ENCODE assay signal across 8 mouse cellular contexts in genomic region chr6:6863160-6863870, GRCm38 (mm10). TPM values are rescaled to one million over a fixed set of nuclear protein-coding genes. Genes with fewer than 3 reads are reported as not detected.
DNase-seq lines count a peak whose midpoint lies in the region; ATAC-seq and TF ChIP-seq lines count a peak whose summit lies in the region.

Dlx6 (plus strand) TSS chr6:6863334.

- no peaks in the 10 kb centered on the region for H3K9me3 ChIP-seq in lung, postnatal 0 days (ENCODE audit: low read length)
- no peaks in the 10 kb centered on the region for H3K9me3 ChIP-seq in embryonic facial prominence, embryonic 11.5 days (replicated peaks; ENCODE audit: control insufficient read depth, low read length)
- H3K9me3 ChIP-seq in hindbrain, embryonic 11.5 days (ENCODE audit: control insufficient read depth, low read length), result no peaks in the 10 kb centered on the region
- H3K9me3 ChIP-seq in liver, embryonic 16.5 days (replicated peaks; ENCODE audit: control insufficient read depth, low read length), result no peaks in the 10 kb centered on the region

- H3K27me3 ChIP-seq in lung, postnatal 0 days (replicated peaks; ENCODE audit: insufficient read depth, low read length), result peaks cover 75% of the 10 kb centered on the region
- peaks cover 35% of the 10 kb centered on the region for H3K27me3 ChIP-seq in embryonic facial prominence, embryonic 11.5 days (ENCODE audit: control insufficient read depth, insufficient read depth, low read length)
- H3K27me3 ChIP-seq in hindbrain, embryonic 11.5 days (ENCODE audit: control insufficient read depth, insufficient read depth, low read length), result peaks cover 88% of the 10 kb centered on the region
- peaks cover 81% of the 10 kb centered on the region for H3K27me3 ChIP-seq in liver, embryonic 16.5 days (ENCODE audit: control insufficient read depth, insufficient read depth, low read depth, low read length)

- no peak for TF ChIP-seq CTCF in lung, postnatal 0 days (IDR thresholded peaks at IDR 0.05)
- no peak for TF ChIP-seq CTCF in lung, adult 2 months (IDR thresholded peaks at IDR 0.05; ENCODE audit: insufficient read depth, low read length)

- no peaks in the 10 kb centered on the region for H3K36me3 ChIP-seq in lung, postnatal 0 days (ENCODE audit: insufficient read depth, low read length)
- no peaks in the 10 kb centered on the region for H3K36me3 ChIP-seq in embryonic facial prominence, embryonic 11.5 days (replicated peaks; ENCODE audit: control insufficient read depth, insufficient read depth, low read depth, low read length)
- H3K36me3 ChIP-seq in hindbrain, embryonic 11.5 days (ENCODE audit: control insufficient read depth, insufficient read depth, low read length), result no peaks in the 10 kb centered on the region
- no peaks in the 10 kb centered on the region for H3K36me3 ChIP-seq in liver, embryonic 16.5 days (ENCODE audit: control insufficient read depth, insufficient read depth)

- H3K27ac ChIP-seq in lung, postnatal 0 days (ENCODE audit: low read length), result no peak within 1 kb of the TSS
- peak within 1 kb of the TSS; percentile 96 for H3K27ac ChIP-seq in embryonic facial prominence, embryonic 11.5 days (replicated peaks; ENCODE audit: low read depth, low read length)
- H3K27ac ChIP-seq in hindbrain, embryonic 11.5 days (ENCODE audit: low read depth, low read length), result no peak within 1 kb of the TSS
- H3K27ac ChIP-seq in liver, embryonic 16.5 days (ENCODE audit: low read length), result no peak within 1 kb of the TSS

- DNase-seq in lung, postnatal 0 days (ENCODE audit: low spot score), result peak; percentile 16
- no peak for DNase-seq in lung, adult 2 months
- DNase-seq in embryonic facial prominence, embryonic 11.5 days (ENCODE audit: low spot score), result peak; percentile 62
- peak; percentile 77 for DNase-seq in hindbrain, embryonic 11.5 days (ENCODE audit: low spot score)
- DNase-seq in yolk sac, embryonic 10.5 days (ENCODE audit: low spot score), result peak; percentile 58
- no peak for DNase-seq in spleen, postnatal 10 days (ENCODE audit: low spot score in 2 of 2)
- no peak for DNase-seq in urinary bladder, adult 18-20 months (ENCODE audit: low spot score in 2 of 2)

- peak within 1 kb of the TSS; percentile 58 for H3K4me2 ChIP-seq in lung, postnatal 0 days (replicated peaks; ENCODE audit: low read depth, low read length)
- peak within 1 kb of the TSS; percentile 87 for H3K4me2 ChIP-seq in embryonic facial prominence, embryonic 11.5 days (ENCODE audit: low read depth, low read length)
- H3K4me2 ChIP-seq in hindbrain, embryonic 11.5 days (replicated peaks; ENCODE audit: low read depth, low read length), result peak within 1 kb of the TSS; percentile 79
- H3K4me2 ChIP-seq in liver, embryonic 16.5 days (ENCODE audit: low read depth, low read length), result peak within 1 kb of the TSS; percentile 51

- peak; percentile 57 for ATAC-seq in lung, postnatal 0 days
- peak; percentile 44 for ATAC-seq in embryonic facial prominence, embryonic 11.5 days (replicated peaks; ENCODE audit: insufficient number of reproducible peaks, low FRiP score, low TSS enrichment, low read depth)
- ATAC-seq in hindbrain, embryonic 11.5 days (ENCODE audit: low FRiP score), result peak; percentile 81
- no peak for ATAC-seq in liver, embryonic 16.5 days (ENCODE audit: low read depth)

- TF ChIP-seq POLR2A in lung, adult 2 months (IDR thresholded peaks at IDR 0.05; ENCODE audit: borderline replicate concordance, extremely low read depth, low read depth, low read length), result no peak

- no peak for TF ChIP-seq EP300 in lung, postnatal 0 days (IDR thresholded peaks at IDR 0.05)

- H3K4me3 ChIP-seq in lung, postnatal 0 days (ENCODE audit: low read depth, low read length), result peak within 1 kb of the TSS; percentile 35
- no peak within 1 kb of the TSS for H3K4me3 ChIP-seq in lung, adult 2 months (replicated peaks; ENCODE audit: extremely low read depth, low read depth, low read length)
- peak within 1 kb of the TSS; percentile 65 for H3K4me3 ChIP-seq in embryonic facial prominence, embryonic 11.5 days (ENCODE audit: low read depth, low read length)
- H3K4me3 ChIP-seq in hindbrain, embryonic 11.5 days (ENCODE audit: low read depth, low read length), result peak within 1 kb of the TSS; percentile 40
- H3K4me3 ChIP-seq in liver, embryonic 16.5 days (ENCODE audit: low read depth, low read length), result peak within 1 kb of the TSS; percentile 32

- peaks cover 12% of the 10 kb centered on the region; the same call in 1 of the 2 replicates for H3K4me1 ChIP-seq in lung, postnatal 0 days (ENCODE audit: insufficient read depth, low read depth, low read length)
- H3K4me1 ChIP-seq in lung, adult 2 months (ENCODE audit: control insufficient read depth, insufficient read depth, low read length), result 0 out of 2 replicates have a peak, but pooled peaks cover 3% of the 10 kb centered on the region
- no peaks in the 10 kb centered on the region for H3K4me1 ChIP-seq in embryonic facial prominence, embryonic 11.5 days (ENCODE audit: control insufficient read depth, insufficient read depth, low read length)
- peaks cover 4% of the 10 kb centered on the region; the same call in 1 of the 2 replicates for H3K4me1 ChIP-seq in hindbrain, embryonic 11.5 days (replicated peaks; ENCODE audit: control insufficient read depth, insufficient read depth, low read length)
- H3K4me1 ChIP-seq in liver, embryonic 16.5 days (ENCODE audit: control insufficient read depth, low read depth, low read length), result peaks cover 7% of the 10 kb centered on the region

- 2% methylated on average over 22 of the region's 52 CpGs for WGBS in lung, postnatal 0 days
- WGBS in lung, adult 2 months, result 1% methylated on average over 49 of the region's 52 CpGs
- WGBS in embryonic facial prominence, embryonic 11.5 days, result under 1% methylated on average over 41 of the region's 52 CpGs
- WGBS in hindbrain, embryonic 11.5 days, result under 1% methylated on average over 25 of the region's 52 CpGs
- 0% methylated on average over 28 of the region's 52 CpGs for WGBS in liver, embryonic 16.5 days (ENCODE audit: insufficient replicate concordance)

- no peak within 1 kb of the TSS for H3K9ac ChIP-seq in lung, postnatal 0 days (replicated peaks; ENCODE audit: low read depth)
- H3K9ac ChIP-seq in embryonic facial prominence, embryonic 11.5 days (replicated peaks; ENCODE audit: low read length), result peak within 1 kb of the TSS; percentile 91
- peak within 1 kb of the TSS; percentile 15; the same call in 1 of the 2 replicates for H3K9ac ChIP-seq in hindbrain, embryonic 11.5 days (ENCODE audit: low read depth, low read length)
- no peak within 1 kb of the TSS for H3K9ac ChIP-seq in liver, embryonic 16.5 days (ENCODE audit: low read depth, low read length)

RNA-seq across cellular contexts. Expression of gene Dlx6, which starts in this region (rescaled TPM):
- polyA plus RNA-seq in lung, postnatal 0 days (2015; fragmentation: Nextera tagmentation; extraction: Ambion mirVana), result not detected in 2 replicates
- polyA plus RNA-seq in lung, adult 2 months (2012; rRNA removed), result not detected in 2 replicates
- polyA plus RNA-seq in embryonic facial prominence, embryonic 11.5 days (2014; fragmentation: Nextera tagmentation; extraction: Ambion mirVana), result 3.2 and 5.1 TPM in 2 replicates
- 0.29 and 0.65 TPM in 2 replicates for polyA plus RNA-seq in hindbrain, embryonic 11.5 days (2014; fragmentation: Nextera tagmentation; extraction: Ambion mirVana)
- polyA plus RNA-seq in liver, embryonic 16.5 days (2015; fragmentation: Nextera tagmentation; extraction: Ambion mirVana), result not detected in 2 replicates

Comparison
In these comparisons a context has a peak if more than half of its experiments do, and no peak if none do; other contexts are left out.
1. Peak in DNase-seq, ATAC-seq, H3K4me3 ChIP-seq and H3K4me2 ChIP-seq in lung, postnatal 0 days; RNA of the gene not detected or under 1 TPM.
2. Peak in DNase-seq, ATAC-seq, H3K4me3 ChIP-seq, H3K9ac ChIP-seq and H3K4me2 ChIP-seq in hindbrain, embryonic 11.5 days; RNA of the gene not detected or under 1 TPM.
3. DNase-seq: peak in embryonic facial prominence, embryonic 11.5 days (single experiment) and yolk sac, embryonic 10.5 days (single experiment); none in lung, adult 2 months (single experiment), spleen, postnatal 10 days (0 of 2) and urinary bladder, adult 18-20 months (0 of 2).
4. Peak in every context shown above with its lines, with median percentiles within 50 percentile points of each other: H3K4me2 ChIP-seq.